Mouse (Mus musculus): ENCODE data around the gene Best3.

- no peak for TF ChIP-seq POLR2A (IDR thresholded peaks at IDR 0.05; ENCODE audit: extremely low read depth, insufficient read depth, low read length)
- no peak for TF ChIP-seq CTCF (IDR thresholded peaks at IDR 0.05; ENCODE audit: low read depth, low read length)
Observed at GRCm38 (mm10) chr10:116982526-116982925, 3.6 kb upstream of the Best3 start.

All from liver, adult 2 months (tissue).